ENCODE assay signal across 21 mouse cellular contexts in the genomic region with DNA sequence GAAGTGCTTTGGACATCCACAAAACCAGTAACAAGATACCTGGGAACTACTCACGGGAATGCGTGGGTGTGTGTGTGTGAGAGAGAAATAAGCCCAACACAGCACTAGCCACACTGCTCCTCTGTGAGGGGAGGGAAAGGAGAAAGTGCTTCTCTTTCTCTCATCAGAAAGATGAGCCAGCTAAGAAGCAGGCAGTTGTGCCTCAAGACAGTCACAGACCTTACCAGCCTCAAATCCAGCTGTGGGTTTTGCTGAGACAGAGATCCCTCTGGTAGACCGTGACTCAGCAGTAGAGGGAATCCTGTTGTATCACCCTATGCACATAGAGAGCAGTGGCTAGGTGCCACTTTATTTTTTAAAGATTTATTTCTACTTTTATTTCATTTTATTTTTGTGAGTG.
"Had no signal": no experiment of that assay in that cellular context is flagged by ENCODE, and none has a peak within 500 bp of the region (broad histone marks: within the 10 kb centered on the region; RNA-seq: fewer than 3 reads in every experiment).

No protein-coding gene starts in this region.

- H3K9me3 ChIP-seq: limb, embryonic 12.5 days; limb, embryonic 15.5 days; midbrain, embryonic 12.5 days; neural tube, embryonic 13.5 days had no signal

- DNase-seq: kidney, adult 2 months; kidney, postnatal 10 days; kidney, postnatal 4 days; left cerebral cortex, postnatal 4 days; liver, postnatal 0 days; lung, embryonic 14.5 days; retina, postnatal 1 day; right cerebral cortex, postnatal 25 days; thymus, adult 18-20 months; thymus, postnatal 14 days had no signal

- H3K9ac ChIP-seq: limb, embryonic 12.5 days; limb, embryonic 15.5 days; liver, embryonic 14.5 days; liver, postnatal 0 days; lung, embryonic 14.5 days; midbrain, embryonic 12.5 days; neural tube, embryonic 13.5 days had no signal

- H3K36me3 ChIP-seq: limb, embryonic 12.5 days; limb, embryonic 15.5 days; midbrain, embryonic 12.5 days; neural tube, embryonic 13.5 days had no signal

- H3K4me2 ChIP-seq: limb, embryonic 12.5 days; limb, embryonic 15.5 days; liver, embryonic 11.5 days; lung, embryonic 14.5 days; midbrain, embryonic 12.5 days; neural tube, embryonic 13.5 days had no signal

- ATAC-seq: intestine, embryonic 16.5 days; liver, postnatal 0 days; lung, postnatal 0 days; midbrain, embryonic 16.5 days had no signal

- H3K27me3 ChIP-seq: limb, embryonic 12.5 days; limb, embryonic 15.5 days; midbrain, embryonic 12.5 days; neural tube, embryonic 13.5 days had no signal

- H3K4me3 ChIP-seq: limb, embryonic 12.5 days; limb, embryonic 15.5 days; midbrain, embryonic 12.5 days; myocyte; neural tube, embryonic 13.5 days had no signal

- H3K4me1 ChIP-seq: midbrain, embryonic 12.5 days; neural tube, embryonic 13.5 days had no signal

- H3K27ac ChIP-seq: limb, embryonic 12.5 days; limb, embryonic 15.5 days; liver, embryonic 14.5 days; macrophage; midbrain, embryonic 12.5 days; neural tube, embryonic 13.5 days had no signal
